Mouse (Mus musculus): ENCODE measurements at regions not wholly inside any gene's neighbourhood (a gene's known extent, or its start where the extent isn't known, plus 50 kb on each side); places are given as distances from the start of the nearest gene placed in this dataset.

- ATAC-seq (replicated peaks in 1 of 2; ENCODE audit: insufficient read depth in 1 of 2, low FRiP score in 2 of 2, low TSS enrichment in 1 of 2, low read depth in 1 of 2, poor library complexity in 2 of 2, severe bottlenecking in 2 of 2) = peak; percentile 65 to 81
Measured at GRCm38 (mm10) chr5:120251697-120252401, 135.6 kb downstream of the Rbm19 start.

DNA sequence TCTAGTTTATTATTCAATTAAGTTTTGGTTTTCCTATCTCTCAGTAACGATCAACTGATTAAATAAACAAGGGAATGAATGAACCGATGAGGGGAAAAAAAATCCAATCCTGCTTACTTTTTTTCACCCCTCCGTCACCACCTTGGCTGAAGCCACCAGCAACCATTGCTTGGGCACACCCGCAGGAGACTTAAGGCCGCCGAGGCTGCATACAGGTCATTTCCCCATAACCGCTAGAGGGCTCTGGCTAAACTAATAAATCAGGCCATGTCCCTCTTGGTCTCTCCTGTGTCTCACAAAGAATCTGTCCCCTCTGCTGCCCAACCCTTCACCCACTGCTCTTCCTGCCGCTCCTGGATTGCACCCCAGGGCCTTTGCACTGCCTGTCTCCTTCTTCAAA lies 136.3 kb downstream of the Rbm19 start:
- no peak for ATAC-seq (replicated peaks in 1 of 2; ENCODE audit: insufficient read depth in 1 of 2, low FRiP score in 2 of 2, low TSS enrichment in 1 of 2, low read depth in 1 of 2, poor library complexity in 2 of 2, severe bottlenecking in 2 of 2)

DNA sequence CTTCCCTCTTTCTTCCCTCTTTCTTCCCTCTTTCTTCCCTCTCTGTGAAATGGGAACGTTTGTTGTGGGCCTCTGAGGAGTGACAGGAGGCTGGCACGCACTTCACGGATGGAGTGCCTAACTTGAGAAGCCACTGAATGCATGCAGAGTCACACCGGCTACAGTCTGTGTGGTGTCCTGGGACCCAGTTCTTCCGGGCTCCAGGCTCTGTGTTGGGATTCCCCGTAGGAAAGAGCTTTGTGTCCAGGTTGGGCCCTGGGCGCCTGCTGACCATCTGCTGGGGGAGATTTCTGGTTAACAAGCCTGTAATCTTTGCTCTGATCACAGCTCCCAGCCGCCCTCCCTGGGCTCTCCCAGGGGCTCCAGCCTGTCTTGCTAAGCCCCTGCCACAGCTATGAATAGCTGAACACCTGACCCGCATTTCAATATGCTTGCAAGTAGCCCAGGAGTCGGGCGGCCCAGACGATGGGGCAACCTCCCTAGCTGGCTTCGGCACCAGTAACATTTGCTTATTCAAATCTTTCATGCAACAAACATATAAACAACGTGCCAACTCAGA lies 146.5 kb downstream of the Rbm19 start:
- no peak for ATAC-seq (replicated peaks in 1 of 2; ENCODE audit: insufficient read depth in 1 of 2, low FRiP score in 2 of 2, low TSS enrichment in 1 of 2, low read depth in 1 of 2, poor library complexity in 2 of 2, severe bottlenecking in 2 of 2)

- ATAC-seq (replicated peaks in 1 of 2; ENCODE audit: insufficient read depth in 1 of 2, low FRiP score in 2 of 2, low TSS enrichment in 1 of 2, low read depth in 1 of 2, poor library complexity in 2 of 2, severe bottlenecking in 2 of 2) = no peak
Measured at GRCm38 (mm10) chr5:120269416-120269860, 153.2 kb downstream of the Rbm19 start.

- ATAC-seq (replicated peaks in 1 of 2; ENCODE audit: insufficient read depth in 1 of 2, low FRiP score in 2 of 2, low TSS enrichment in 1 of 2, low read depth in 1 of 2, poor library complexity in 2 of 2, severe bottlenecking in 2 of 2) = no peak
Measured at GRCm38 (mm10) chr5:120270887-120271616, 154.8 kb downstream of the Rbm19 start.

DNA sequence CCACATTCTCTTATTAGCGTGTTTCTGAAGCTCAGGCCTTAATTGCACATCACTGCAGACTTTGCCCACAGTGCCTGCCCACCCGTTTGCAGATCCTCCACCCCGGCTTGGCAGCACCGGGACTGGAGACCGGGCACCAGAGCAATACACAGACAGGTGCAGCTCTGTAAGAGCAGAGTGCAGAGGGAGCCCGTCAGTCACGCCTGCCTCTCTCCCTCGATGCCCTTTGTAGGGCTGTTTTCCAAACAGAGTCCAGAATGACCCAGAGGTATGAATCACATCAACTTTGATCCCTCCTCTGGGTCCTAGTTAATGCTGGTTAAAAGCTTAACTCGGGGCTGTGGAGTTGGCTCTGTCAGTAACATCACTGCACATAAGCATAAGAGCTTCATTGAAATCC lies 155.3 kb upstream of the Lhx5 start:
- no peak for ATAC-seq (replicated peaks in 1 of 2; ENCODE audit: insufficient read depth in 1 of 2, low FRiP score in 2 of 2, low TSS enrichment in 1 of 2, low read depth in 1 of 2, poor library complexity in 2 of 2, severe bottlenecking in 2 of 2)

- no peak for ATAC-seq (replicated peaks in 1 of 2; ENCODE audit: insufficient read depth in 1 of 2, low FRiP score in 2 of 2, low TSS enrichment in 1 of 2, low read depth in 1 of 2, poor library complexity in 2 of 2, severe bottlenecking in 2 of 2)
Measured at GRCm38 (mm10) chr5:120280321-120280720, 151.2 kb upstream of the Lhx5 start.

DNA sequence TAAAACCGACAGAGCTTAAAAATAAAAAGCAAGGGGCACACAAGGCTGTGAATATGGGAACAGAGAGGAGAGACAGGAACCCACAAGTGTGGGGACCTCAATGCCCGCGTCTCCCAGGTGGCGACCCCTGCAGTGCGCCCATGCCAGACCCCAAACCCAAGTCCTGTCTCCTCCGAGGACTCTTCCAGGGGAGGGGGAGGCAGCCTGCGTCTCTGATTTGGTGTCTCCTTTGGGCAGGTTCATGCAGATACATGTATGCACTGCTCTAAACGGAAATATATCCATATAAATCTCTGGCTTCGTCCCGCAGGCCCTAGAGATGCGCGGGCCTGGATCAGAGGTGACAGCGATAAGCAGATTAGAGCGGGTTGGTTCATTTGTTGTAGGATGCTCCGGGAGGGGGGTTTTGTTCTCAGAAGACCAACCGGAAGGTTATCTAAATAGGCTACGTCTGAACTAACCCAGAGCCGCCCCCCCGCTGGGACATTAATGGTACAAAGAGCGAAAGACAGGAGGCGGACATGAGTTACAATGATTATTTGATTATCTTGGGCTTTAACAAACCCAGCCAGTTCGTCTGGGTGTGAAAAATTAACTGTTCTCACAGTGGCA lies 150.4 kb upstream of the Lhx5 start:
- no peak for ATAC-seq (replicated peaks in 1 of 2; ENCODE audit: insufficient read depth in 1 of 2, low FRiP score in 2 of 2, low TSS enrichment in 1 of 2, low read depth in 1 of 2, poor library complexity in 2 of 2, severe bottlenecking in 2 of 2)

- ATAC-seq (replicated peaks in 1 of 2; ENCODE audit: insufficient read depth in 1 of 2, low FRiP score in 2 of 2, low TSS enrichment in 1 of 2, low read depth in 1 of 2, poor library complexity in 2 of 2, severe bottlenecking in 2 of 2) = no peak
Measured at GRCm38 (mm10) chr5:120281840-120282565, 149.5 kb upstream of the Lhx5 start.

DNA sequence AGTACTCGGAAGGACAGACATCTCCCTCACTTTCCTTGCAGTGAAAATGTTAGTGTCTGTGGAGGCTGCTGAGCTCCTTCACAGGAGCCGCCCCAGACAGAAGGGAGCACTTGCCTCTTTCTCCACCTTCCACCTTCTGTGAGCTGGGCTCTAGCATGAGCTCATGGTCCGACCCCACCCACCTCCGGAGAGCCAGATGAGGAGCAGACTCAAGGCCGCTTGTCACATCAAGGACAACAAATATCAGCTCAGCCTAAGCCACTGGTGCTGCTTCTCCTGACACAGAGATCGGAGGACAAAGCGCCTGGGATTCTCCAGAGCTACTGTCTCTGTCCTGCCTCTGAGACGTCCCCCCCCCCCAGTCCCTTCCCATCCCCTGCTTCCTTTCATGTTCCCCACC lies 146.9 kb upstream of the Lhx5 start:
- no peak for ATAC-seq (replicated peaks in 1 of 2; ENCODE audit: insufficient read depth in 1 of 2, low FRiP score in 2 of 2, low TSS enrichment in 1 of 2, low read depth in 1 of 2, poor library complexity in 2 of 2, severe bottlenecking in 2 of 2)

DNA sequence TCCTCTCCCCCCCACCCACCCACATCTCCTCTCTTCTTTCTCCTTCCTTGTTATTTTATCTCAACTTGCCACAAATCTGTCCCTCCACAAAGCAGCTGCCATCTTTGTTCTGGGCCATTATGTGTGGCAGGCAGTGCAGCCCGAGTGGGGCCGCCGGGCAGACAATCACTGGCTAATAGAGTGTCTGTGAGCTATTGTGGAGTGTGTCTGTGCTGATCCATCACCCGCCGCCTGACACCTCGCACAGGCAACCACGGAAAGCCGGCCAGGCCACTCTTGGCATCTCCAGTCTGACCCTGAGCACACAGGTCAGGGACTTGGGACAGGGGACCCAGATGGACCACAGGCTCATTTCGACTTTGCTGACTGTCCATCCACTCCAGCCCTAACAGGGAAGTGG lies 146.5 kb upstream of the Lhx5 start:
- ATAC-seq (replicated peaks in 1 of 2; ENCODE audit: insufficient read depth in 1 of 2, low FRiP score in 2 of 2, low TSS enrichment in 1 of 2, low read depth in 1 of 2, poor library complexity in 2 of 2, severe bottlenecking in 2 of 2) = no peak

GRCm38 (mm10) chr5:120286787-120287186 lies 144.7 kb upstream of the Lhx5 start:
- no peak for ATAC-seq (replicated peaks in 1 of 2; ENCODE audit: insufficient read depth in 1 of 2, low FRiP score in 2 of 2, low TSS enrichment in 1 of 2, low read depth in 1 of 2, poor library complexity in 2 of 2, severe bottlenecking in 2 of 2)

DNA sequence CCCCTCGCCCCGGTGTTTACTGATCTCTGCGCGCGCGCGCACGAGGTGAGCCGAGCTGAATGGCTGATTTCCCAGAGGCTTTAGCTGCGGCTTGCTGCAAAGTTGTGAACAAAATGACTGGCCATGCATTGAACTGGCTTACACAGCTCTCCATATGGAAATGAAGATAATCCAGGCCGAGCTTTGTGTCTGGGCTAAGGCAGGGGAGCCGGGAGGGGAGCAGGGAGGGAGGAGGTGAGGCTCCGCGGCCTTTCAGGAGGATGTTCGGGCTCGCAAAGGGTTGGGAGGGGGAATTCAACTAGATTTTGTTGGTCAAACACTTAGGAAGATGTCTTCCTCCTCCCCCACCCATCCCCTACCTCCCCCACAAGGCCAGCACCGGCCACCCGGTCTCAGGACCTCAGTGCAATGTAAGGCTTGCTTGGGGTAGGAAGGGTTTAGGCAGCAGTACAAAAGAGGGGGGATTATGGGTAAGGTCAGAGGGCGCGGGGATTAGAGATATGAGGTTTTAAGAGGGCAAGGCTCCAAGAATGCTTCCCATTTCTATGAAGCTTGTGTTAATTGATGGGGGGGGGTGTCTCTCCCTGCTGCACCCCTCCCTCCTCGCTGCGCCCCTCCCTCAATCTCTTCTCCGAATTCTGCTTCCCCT lies 143.3 kb upstream of the Lhx5 start:
- no peak for ATAC-seq (replicated peaks in 1 of 2; ENCODE audit: insufficient read depth in 1 of 2, low FRiP score in 2 of 2, low TSS enrichment in 1 of 2, low read depth in 1 of 2, poor library complexity in 2 of 2, severe bottlenecking in 2 of 2)

- ATAC-seq (replicated peaks in 1 of 2; ENCODE audit: insufficient read depth in 1 of 2, low FRiP score in 2 of 2, low TSS enrichment in 1 of 2, low read depth in 1 of 2, poor library complexity in 2 of 2, severe bottlenecking in 2 of 2) = no peak
Measured at GRCm38 (mm10) chr5:120294526-120295078, 136.9 kb upstream of the Lhx5 start.

- no peak for ATAC-seq (replicated peaks in 1 of 2; ENCODE audit: insufficient read depth in 1 of 2, low FRiP score in 2 of 2, low TSS enrichment in 1 of 2, low read depth in 1 of 2, poor library complexity in 2 of 2, severe bottlenecking in 2 of 2)
Measured at GRCm38 (mm10) chr5:120297190-120297589, 134.3 kb upstream of the Lhx5 start.

DNA sequence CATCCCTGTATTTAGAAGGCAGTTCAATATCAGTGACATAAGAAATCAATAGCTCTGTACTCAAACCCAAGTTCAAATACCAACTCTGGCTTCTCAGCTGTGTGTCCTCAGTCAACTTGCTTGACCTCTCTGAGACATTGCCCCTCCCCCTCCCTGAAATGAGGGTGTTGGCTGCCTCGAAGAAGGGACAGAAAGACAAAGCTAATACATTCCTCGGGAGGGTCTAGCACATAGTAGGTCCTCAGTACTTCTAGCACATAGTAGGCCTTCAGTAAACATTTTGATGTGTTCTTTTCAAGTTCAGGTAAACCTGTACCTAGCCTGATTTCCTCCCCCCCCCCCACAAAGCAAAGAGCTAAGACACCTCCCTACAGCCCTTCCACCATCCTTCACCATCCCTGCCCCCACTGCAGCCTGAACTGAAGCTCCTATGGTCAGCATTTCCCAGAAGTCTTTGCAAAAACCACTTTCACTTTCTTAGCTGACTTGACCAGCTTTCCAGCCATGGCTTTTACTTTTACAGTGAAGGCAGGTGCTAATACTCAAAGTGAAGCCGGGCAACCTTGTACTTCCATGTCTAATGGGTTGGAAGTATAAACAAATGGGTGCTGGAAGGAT lies 133.7 kb upstream of the Lhx5 start:
- no peak for ATAC-seq (replicated peaks in 1 of 2; ENCODE audit: insufficient read depth in 1 of 2, low FRiP score in 2 of 2, low TSS enrichment in 1 of 2, low read depth in 1 of 2, poor library complexity in 2 of 2, severe bottlenecking in 2 of 2)

GRCm38 (mm10) chr5:120301672-120302071 lies 129.8 kb upstream of the Lhx5 start:
- ATAC-seq (replicated peaks in 1 of 2; ENCODE audit: insufficient read depth in 1 of 2, low FRiP score in 2 of 2, low TSS enrichment in 1 of 2, low read depth in 1 of 2, poor library complexity in 2 of 2, severe bottlenecking in 2 of 2) = no peak
